Mouse (Mus musculus) cerebellum, adult 18-20 months (tissue): ENCODE data around the gene Ube2t.

Source experiments
- DNase-seq, 2 experiments: peaks; one replicate each; pipeline ENCODE4 v3.0.0; 2021

The Ube2t gene

GRCm38 (mm10) chr1:134995954-134996353 is 33.6 kb downstream of the Ube2t start:
- no peak for DNase-seq

DNA sequence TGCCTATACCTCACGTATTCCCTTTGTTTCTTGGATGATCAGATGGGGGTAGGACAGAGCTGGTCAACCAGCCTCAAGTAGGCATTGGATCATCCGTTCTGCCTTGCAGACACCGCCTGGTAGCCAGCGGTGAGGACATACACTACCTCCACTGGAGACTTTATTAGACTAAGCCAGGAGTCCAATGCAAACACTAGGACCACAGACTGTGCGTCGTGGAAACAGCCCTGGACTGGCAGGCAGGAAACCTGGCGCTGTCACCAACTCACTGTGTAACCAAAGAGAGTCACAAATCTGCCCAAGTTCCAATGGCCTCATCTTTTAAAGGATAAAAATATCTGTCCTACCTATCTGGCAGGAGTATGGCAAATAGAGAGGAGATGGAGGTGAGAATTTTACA is 34.1 kb downstream of the Ube2t start:
- DNase-seq: no peak

GRCm38 (mm10) chr1:134997568-134997967 is 35.2 kb downstream of the Ube2t start:
- DNase-seq: no peak

GRCm38 (mm10) chr1:134998231-134998630 is 35.9 kb downstream of the Ube2t start:
- DNase-seq: peak in 1 of 2 experiments; percentile 9

DNA sequence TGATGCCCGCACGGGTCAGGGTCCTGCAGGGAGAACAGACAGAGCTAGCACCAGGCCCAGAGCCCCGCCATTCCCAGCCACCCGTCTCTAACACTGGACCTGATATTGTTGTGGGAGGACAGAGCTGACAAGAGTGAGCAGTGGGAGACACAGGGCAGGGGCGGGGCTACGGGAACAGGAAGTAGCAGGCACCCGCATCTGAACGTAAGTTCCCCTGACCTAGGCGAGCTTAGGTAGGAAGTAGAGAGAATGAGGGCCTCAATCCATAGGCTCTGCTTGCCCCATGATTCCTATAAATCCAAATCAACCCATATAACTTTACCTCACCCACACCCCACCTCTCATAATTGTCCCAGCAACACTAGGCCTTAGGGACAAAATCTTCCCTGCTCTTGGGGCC is 38.2 kb downstream of the Ube2t start:
- DNase-seq: no peak

- DNase-seq: no peak
Measured at GRCm38 (mm10) chr1:135003346-135003745, 41.0 kb downstream of the Ube2t start.

DNA sequence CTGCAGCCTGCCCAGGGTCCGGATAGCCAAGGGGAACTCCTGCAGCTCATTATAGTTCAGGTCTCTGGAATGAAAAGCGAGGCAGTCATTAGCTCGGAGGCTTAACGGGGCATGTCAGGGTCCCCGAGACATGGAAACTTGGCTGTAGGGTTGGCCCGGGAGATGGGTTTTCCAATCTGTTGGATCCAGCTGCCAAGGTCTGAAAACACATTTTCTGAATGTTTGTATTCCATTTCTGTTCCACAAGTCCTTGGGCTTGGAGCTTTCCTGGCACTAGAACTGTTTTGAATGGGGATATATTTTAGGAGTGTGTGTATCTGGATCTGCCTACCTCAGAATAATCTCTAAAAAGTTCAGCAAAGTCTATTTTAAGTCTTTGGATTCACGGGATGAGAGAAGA is 43.3 kb downstream of the Ube2t start:
- no peak for DNase-seq

- DNase-seq: no peak
Measured at GRCm38 (mm10) chr1:135009833-135010232, 47.5 kb downstream of the Ube2t start.

- DNase-seq: no peak
Measured at GRCm38 (mm10) chr1:135011912-135012311, 49.5 kb downstream of the Ube2t start.

DNA sequence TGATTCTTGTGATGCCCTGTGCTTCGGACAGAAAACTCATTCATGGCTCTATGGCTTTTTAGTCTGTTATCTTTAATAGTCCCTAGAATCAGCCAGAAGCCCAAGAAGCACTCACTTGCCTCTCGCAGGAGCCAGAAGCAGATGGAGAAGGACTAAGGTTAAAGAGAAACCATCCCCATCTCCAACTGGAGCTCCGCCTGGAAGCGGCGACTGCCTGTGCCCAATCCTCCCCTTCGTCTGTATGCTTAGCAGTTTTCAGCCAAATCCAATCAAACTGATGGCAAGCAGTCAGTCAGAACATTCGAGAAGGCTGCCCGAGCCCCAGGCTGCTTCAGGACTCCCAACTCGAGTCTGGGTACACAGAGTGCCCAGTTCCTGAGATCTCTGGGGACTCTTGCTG is 50.1 kb downstream of the Ube2t start:
- DNase-seq: no peak

- DNase-seq: no peak
Measured at GRCm38 (mm10) chr1:135014921-135015445, 52.6 kb downstream of the Ube2t start.

DNA sequence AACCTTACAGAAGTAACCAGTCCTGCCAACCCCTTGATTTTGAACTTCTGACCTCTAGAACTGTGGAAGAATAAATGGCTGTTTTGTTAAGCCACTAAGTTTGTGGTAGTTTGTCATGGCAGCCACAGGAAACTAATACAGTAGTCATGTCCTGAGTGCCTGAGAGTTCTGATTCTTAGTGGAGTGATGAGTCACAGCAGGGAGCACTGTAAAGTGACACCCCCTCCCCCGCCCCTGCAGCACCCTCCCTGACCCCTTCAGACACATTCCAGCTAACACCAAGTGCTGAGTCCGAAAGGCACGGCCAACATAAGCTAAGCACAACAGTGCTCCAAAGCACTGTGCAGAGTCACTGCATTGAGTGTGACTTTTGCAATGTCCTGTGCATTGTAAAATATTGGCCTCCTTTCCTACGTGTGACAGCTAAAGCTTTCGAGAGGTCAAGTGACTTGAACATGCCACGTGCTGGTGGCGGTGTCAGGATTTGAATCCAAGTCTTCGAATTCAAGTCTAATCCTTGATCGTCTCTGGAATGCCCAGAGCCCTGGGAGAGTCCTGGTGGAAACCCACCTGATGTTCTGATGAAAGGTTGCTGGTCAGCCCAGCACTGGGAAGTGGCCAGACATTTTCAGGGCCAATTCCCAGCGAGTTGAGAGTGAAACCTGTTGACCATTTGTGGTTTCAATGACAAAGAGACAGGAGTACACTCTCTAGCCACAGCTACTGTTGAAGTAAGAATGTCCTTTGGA is 54.7 kb downstream of the Ube2t start:
- no peak for DNase-seq

- no peak for DNase-seq
Measured at GRCm38 (mm10) chr1:135017656-135018015, 55.3 kb downstream of the Ube2t start.

GRCm38 (mm10) chr1:135019087-135019774 is 56.9 kb downstream of the Ube2t start:
- DNase-seq: no peak

GRCm38 (mm10) chr1:135019775-135020167 is 57.4 kb downstream of the Ube2t start:
- DNase-seq: no peak

DNA sequence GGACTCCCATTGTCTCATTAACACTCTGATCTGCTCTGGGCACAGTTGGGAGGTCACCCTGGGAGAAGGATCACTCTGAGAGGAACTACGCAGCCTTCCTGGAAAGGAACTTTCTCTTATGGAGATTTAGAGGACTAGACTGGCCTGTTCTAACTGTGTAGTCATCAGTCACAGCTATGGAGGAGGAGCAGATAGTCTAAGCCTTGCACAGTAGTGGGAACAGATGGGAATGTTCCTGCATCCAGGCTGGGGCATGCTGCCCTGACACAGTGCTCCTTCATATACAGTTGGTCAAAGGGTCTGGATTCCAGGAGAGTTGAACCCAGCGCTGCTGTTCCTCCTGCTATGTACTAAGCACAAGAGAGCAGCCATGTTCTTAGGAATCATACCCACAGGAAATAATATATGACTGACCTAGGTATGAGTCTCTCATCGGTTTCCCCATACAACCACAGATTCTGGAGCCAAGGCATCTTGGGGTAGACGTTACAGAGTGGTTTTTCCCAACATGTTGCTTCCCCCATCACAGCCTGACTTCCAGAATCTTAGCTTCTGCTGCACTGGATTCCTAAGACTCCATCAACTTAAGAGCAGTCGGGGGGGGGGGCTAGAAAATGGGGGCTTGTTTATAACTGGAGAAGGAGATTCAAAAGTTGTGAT is 58.0 kb downstream of the Ube2t start:
- DNase-seq: no peak

DNA sequence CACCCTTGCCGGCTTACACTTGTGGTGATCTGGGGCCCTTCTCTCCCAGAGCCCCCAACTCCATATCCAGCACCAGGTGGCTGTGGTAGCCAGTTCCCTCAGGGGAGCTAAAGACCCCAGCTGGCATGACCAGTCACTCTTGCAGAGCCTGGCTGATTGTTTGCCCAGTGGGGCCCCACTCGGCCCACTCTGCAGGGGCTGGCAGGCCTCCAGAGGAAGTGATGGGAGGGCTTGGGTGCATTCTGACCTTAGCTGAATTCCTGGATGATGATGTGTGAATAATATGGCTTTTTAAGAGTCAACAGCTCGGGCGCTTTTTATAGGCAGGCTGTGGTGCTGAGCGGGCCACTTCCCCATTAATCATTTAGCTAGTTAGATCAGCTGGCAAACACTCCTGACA is 58.6 kb downstream of the Ube2t start:
- DNase-seq: no peak

DNA sequence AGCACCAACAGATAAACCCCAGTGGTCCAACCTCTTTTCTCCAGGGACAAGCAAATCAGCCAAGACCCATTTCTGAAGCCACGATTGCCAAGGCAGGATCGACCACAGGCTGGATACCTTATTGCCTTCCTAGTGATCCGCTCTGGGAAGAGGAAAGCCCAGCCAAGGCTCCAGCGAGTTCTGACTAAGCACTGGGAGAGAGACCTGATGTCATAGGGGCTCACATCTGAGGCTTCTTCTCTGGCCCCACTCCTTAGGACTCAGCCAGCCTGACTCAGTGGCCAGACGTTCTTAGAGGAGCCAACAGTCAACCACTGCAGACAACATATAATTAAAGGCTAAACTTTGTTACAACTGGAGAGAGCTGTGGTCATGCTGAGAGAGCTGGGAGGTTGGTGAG is 59.6 kb downstream of the Ube2t start:
- DNase-seq: no peak

GRCm38 (mm10) chr1:135023583-135023982 is 61.2 kb downstream of the Ube2t start:
- no peak for DNase-seq
